Mouse (Mus musculus) kidney, adult 2 months (tissue): ENCODE measurements around the gene Tulp4.

Experiments
- CTCF ChIP-seq: fragments of 200-500 bp; conservative IDR thresholded peaks from 2 replicates; pipeline ENCODE4 v1.5.1; 2011; ENCODE audit warnings: low read depth, mild to moderate bottlenecking, control low read depth, low read length, moderate library complexity, mixed read lengths; ENCODE audit not compliant: insufficient read depth, insufficient read length
- POLR2A ChIP-seq: fragments of 200-500 bp; IDR thresholded peaks from one replicate; pipeline ENCODE4 v1.6.1; 2011; ENCODE audit warnings: low read depth, low read length, control low read depth

- TF ChIP-seq CTCF (no peak), POLR2A (no peak)
These were observed 89.2 kb downstream of the Tulp4 start for GRCm38 (mm10) chr17:6195390-6195789.
